Mouse (Mus musculus) CH12.LX (cell line): ENCODE data around the gene Rnf44.

Source experiments
- CHD1 ChIP-seq: IDR thresholded peaks from 2 replicates; pipeline ENCODE4 v1.6.1; 2012; ENCODE audit warnings: low read depth, low read length, improper control_type of control experiment, inconsistent platforms
- CTCF ChIP-seq, 2 experiments: IDR thresholded peaks in 1 of 2; conservative IDR thresholded peaks in 1 of 2; 2 replicates each; pipeline ENCODE4 v1.5.1; 2011 to 2012; ENCODE audit warnings: low read depth in 2 of 2, low read length in 2 of 2, improper control_type of control experiment in 1 of 2, inconsistent platforms in 1 of 2, mild to moderate bottlenecking in 1 of 2, moderate library complexity in 1 of 2
- E2F4 ChIP-seq: IDR thresholded peaks from 2 replicates; pipeline ENCODE4 v1.6.1; 2011; ENCODE audit warnings: low read depth, low read length, improper control_type of control experiment; ENCODE audit not compliant: insufficient replicate concordance
- ELF1 ChIP-seq: IDR thresholded peaks from 2 replicates; pipeline ENCODE4 v1.6.1; 2014; ENCODE audit warnings: low read depth, mild to moderate bottlenecking, inconsistent platforms, low read length, improper control_type of control experiment
- EP300 ChIP-seq: IDR thresholded peaks from 2 replicates; pipeline ENCODE4 v1.6.1; 2011; ENCODE audit warnings: low read length, improper control_type of control experiment
- JUND ChIP-seq: conservative IDR thresholded peaks from 2 replicates; pipeline ENCODE4 v1.6.1; 2011; ENCODE audit warnings: low read depth, low read length, improper control_type of control experiment
- PAX5 ChIP-seq: IDR thresholded peaks from 2 replicates; pipeline ENCODE4 v1.6.1; 2012; ENCODE audit warnings: low read length, inconsistent platforms, mixed read lengths
- POLR2A ChIP-seq: IDR thresholded peaks from 2 replicates; pipeline ENCODE4 v1.6.1; 2011; ENCODE audit warnings: low read depth, mild to moderate bottlenecking, improper control_type of control experiment, low read length
- POLR2AphosphoS2 ChIP-seq: IDR thresholded peaks from 2 replicates; pipeline ENCODE4 v1.6.1; 2011; ENCODE audit warnings: low read depth, low read length, improper control_type of control experiment
- RCOR1 ChIP-seq: conservative IDR thresholded peaks from 2 replicates; pipeline ENCODE4 v1.6.1; 2012; ENCODE audit warnings: low read depth, mild to moderate bottlenecking, inconsistent platforms, low read length, improper control_type of control experiment
- SIN3A ChIP-seq: IDR thresholded peaks from 2 replicates; pipeline ENCODE4 v1.6.1; 2012; ENCODE audit warnings: low read length, improper control_type of control experiment, inconsistent platforms
- USF2 ChIP-seq: conservative IDR thresholded peaks from 2 replicates; pipeline ENCODE4 v1.6.1; 2011; ENCODE audit warnings: low read depth, low read length, improper control_type of control experiment
- ZKSCAN1 ChIP-seq: IDR thresholded peaks from 2 replicates; pipeline ENCODE4 v1.6.1; 2012; ENCODE audit warnings: low read depth, inconsistent platforms, low read length, improper control_type of control experiment, borderline replicate concordance

DNA sequence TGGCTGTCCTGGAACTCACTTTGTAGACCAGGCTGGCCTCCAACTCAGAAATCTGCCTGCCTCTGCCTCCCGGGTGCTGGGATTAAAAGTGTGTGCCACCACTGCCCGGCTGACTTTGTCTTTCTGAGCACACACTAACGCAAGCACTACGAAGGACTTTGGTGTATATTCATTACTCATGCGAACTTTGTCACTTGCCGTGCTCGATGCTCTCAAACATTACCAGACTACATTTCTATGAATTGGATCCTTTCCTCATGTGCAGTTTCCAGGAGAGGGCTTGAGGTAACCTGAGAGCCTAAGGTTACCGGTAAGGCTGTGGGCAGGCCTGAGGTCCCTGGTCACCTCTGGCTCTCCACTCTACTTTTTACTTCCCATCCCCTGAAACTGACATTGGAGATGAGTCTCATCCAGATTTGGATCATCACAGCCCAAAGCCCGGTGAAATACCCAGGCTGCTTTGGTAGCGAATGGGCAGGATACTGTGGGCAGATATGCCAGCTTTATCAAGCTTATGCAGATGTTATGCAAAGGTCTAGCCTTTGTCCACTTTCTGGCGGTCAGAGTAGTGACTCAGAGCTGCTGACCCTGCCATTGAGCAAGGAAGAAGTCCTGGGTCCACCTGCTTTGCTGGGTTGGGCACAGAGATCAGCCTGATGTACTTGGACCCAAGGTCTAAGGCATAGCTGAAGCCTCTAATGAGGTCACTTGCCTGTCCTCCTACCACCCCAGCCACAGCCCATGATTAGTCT is 1.9 kb upstream of the Rnf44 start:
- TF ChIP-seq CTCF (conservative IDR thresholded peaks at IDR 0.05 in 1 of 2, IDR thresholded peaks at IDR 0.05 in 1 of 2; ENCODE audit: low read depth in 2 of 2, low read length in 2 of 2) (no peak), EP300 (no peak), CHD1 (no peak), POLR2A (no peak), PAX5 (no peak), POLR2AphosphoS2 (no peak), USF2 (no peak), SIN3A (no peak), JUND (no peak), ZKSCAN1 (no peak), ELF1 (no peak), RCOR1 (no peak), E2F4 (no peak)
